Mouse (Mus musculus): ENCODE measurements around the gene Zfp467.

Zfp467 gene

GRCm38 (mm10) chr6:48445181-48446101, at the start of gene Zfp467:
Gene Zfp467 (minus strand): TSS chr6:48445825.
- DNase-seq (ENCODE audit: low spot score in 2 of 2) = peak in 1 of 2 experiments; percentile 14

GRCm38 (mm10) chr6:48493136-48493730, 47.6 kb upstream of the Zfp467 start:
- no peak for DNase-seq (ENCODE audit: low spot score in 2 of 2)

- no peak for DNase-seq (ENCODE audit: low spot score in 2 of 2)
Observed at GRCm38 (mm10) chr6:48491361-48491760, 45.7 kb upstream of the Zfp467 start.

- DNase-seq (ENCODE audit: low spot score in 2 of 2) = no peak
Observed at GRCm38 (mm10) chr6:48489741-48490140, 44.1 kb upstream of the Zfp467 start.

- peak in 1 of 2 experiments; percentile 16 for DNase-seq (ENCODE audit: low spot score in 2 of 2)
Observed at GRCm38 (mm10) chr6:48487747-48488725, 42.4 kb upstream of the Zfp467 start.

- DNase-seq (ENCODE audit: low spot score in 2 of 2) = no peak
Observed at GRCm38 (mm10) chr6:48482501-48482900, 36.9 kb upstream of the Zfp467 start.

- DNase-seq (ENCODE audit: low spot score in 2 of 2) = no peak
Observed at GRCm38 (mm10) chr6:48478446-48478845, 32.8 kb upstream of the Zfp467 start.

- DNase-seq (ENCODE audit: low spot score in 2 of 2) = no peak
Observed at GRCm38 (mm10) chr6:48470739-48471138, 25.1 kb upstream of the Zfp467 start.

- DNase-seq (ENCODE audit: low spot score in 2 of 2) = no peak
Observed at GRCm38 (mm10) chr6:48467490-48467889, 21.9 kb upstream of the Zfp467 start.

GRCm38 (mm10) chr6:48466715-48467114, 21.1 kb upstream of the Zfp467 start:
- no peak for DNase-seq (ENCODE audit: low spot score in 2 of 2)

- DNase-seq (ENCODE audit: low spot score in 2 of 2) = no peak
Observed at GRCm38 (mm10) chr6:48464966-48465679, 19.5 kb upstream of the Zfp467 start.

- no peak for DNase-seq (ENCODE audit: low spot score in 2 of 2)
Observed at GRCm38 (mm10) chr6:48452771-48453170, 7.1 kb upstream of the Zfp467 start.

- no peak for DNase-seq (ENCODE audit: low spot score in 2 of 2)
Observed at GRCm38 (mm10) chr6:48452151-48452550, 6.5 kb upstream of the Zfp467 start.

- DNase-seq (ENCODE audit: low spot score in 2 of 2) = no peak
Observed at GRCm38 (mm10) chr6:48448527-48448926, 2.9 kb upstream of the Zfp467 start.

- DNase-seq (ENCODE audit: low spot score in 2 of 2) = no peak
Observed at GRCm38 (mm10) chr6:48447929-48448328, 2.3 kb upstream of the Zfp467 start, which contains the start of gene Sspo. Gene Sspo (plus strand): TSS chr6:48448229.

- no peak for DNase-seq (ENCODE audit: low spot score in 2 of 2)
Observed at GRCm38 (mm10) chr6:48446896-48447295, 1.3 kb upstream of the Zfp467 start.

GRCm38 (mm10) chr6:48446256-48446655, 631 bp upstream of the Zfp467 start:
- DNase-seq (ENCODE audit: low spot score in 2 of 2) = no peak

GRCm38 (mm10) chr6:48444310-48445180, 1.1 kb downstream of the Zfp467 start:
- no peak for DNase-seq (ENCODE audit: low spot score in 2 of 2)

GRCm38 (mm10) chr6:48443592-48444309, 1.9 kb downstream of the Zfp467 start:
- DNase-seq (ENCODE audit: low spot score in 2 of 2) = peak; percentile 73 to 84
